ENCODE assay signal across 21 mouse cellular contexts in genomic region chr15:93420596-93420995, GRCm38 (mm10). TPM values are rescaled to one million over a fixed set of nuclear protein-coding genes. Genes with fewer than 3 reads are reported as not detected.
DNase-seq lines count a peak whose midpoint lies in the region; ATAC-seq and TF ChIP-seq lines count a peak whose summit lies in the region.
"Had no signal": no experiment of that assay in that cellular context is flagged by ENCODE, and none has a peak within 500 bp of the region (broad histone marks: within the 10 kb centered on the region; RNA-seq: fewer than 3 reads in every experiment).

No protein-coding gene starts in this region.

- H3K4me1 ChIP-seq in intestine, postnatal 0 days (replicated peaks; ENCODE audit: control insufficient read depth, insufficient read depth, low read length) = no peaks in the 10 kb centered on the region
- H3K4me1 ChIP-seq in intestine, embryonic 16.5 days (ENCODE audit: control insufficient read depth, insufficient read depth, low read length) = no peaks in the 10 kb centered on the region
- no peaks in the 10 kb centered on the region; the same call in 1 of the 2 replicates for H3K4me1 ChIP-seq in lung, adult 2 months (ENCODE audit: control insufficient read depth, insufficient read depth, low read length)
- H3K4me1 ChIP-seq in ES-Bruce4 (ENCODE audit: control insufficient read depth, insufficient read depth, low read length) = no peaks in the 10 kb centered on the region
- H3K4me1 ChIP-seq: forebrain, embryonic 12.5 days; heart, embryonic 15.5 days; hindbrain, embryonic 13.5 days; limb, embryonic 10.5 days; midbrain, embryonic 12.5 days; neural tube, embryonic 13.5 days had no signal

- TF ChIP-seq POLR2A in lung, adult 2 months (IDR thresholded peaks at IDR 0.05; ENCODE audit: borderline replicate concordance, extremely low read depth, low read depth, low read length) = no peak
- TF ChIP-seq POLR2A in ES-Bruce4 (IDR thresholded peaks at IDR 0.05; ENCODE audit: insufficient read depth, low read length) = no peak

- H3K27ac ChIP-seq in intestine, postnatal 0 days (ENCODE audit: low read depth, low read length) = no peak overlapping the region
- H3K27ac ChIP-seq in intestine, embryonic 16.5 days (ENCODE audit: low read length) = no peak overlapping the region
- H3K27ac ChIP-seq in ES-Bruce4 (ENCODE audit: insufficient read depth, low read length) = no peak overlapping the region
- H3K27ac ChIP-seq: forebrain, embryonic 12.5 days; heart, embryonic 15.5 days; hindbrain, embryonic 13.5 days; limb, embryonic 10.5 days; midbrain, embryonic 12.5 days; neural tube, embryonic 13.5 days had no signal

- H3K36me3 ChIP-seq in intestine, postnatal 0 days (ENCODE audit: control insufficient read depth, insufficient read depth) = peaks cover 6% of the 10 kb centered on the region; the same call in 1 of the 2 replicates
- peaks cover 9% of the 10 kb centered on the region; the same call in 1 of the 2 replicates for H3K36me3 ChIP-seq in intestine, embryonic 16.5 days (ENCODE audit: control insufficient read depth, insufficient read depth, low read length)
- peaks cover 2% of the 10 kb centered on the region for H3K36me3 ChIP-seq in ES-Bruce4 (ENCODE audit: control insufficient read depth, insufficient read depth, low read length, poor library complexity, severe bottlenecking)

- no peak overlapping the region for H3K9ac ChIP-seq in intestine, postnatal 0 days (ENCODE audit: low read depth, low read length)
- H3K9ac ChIP-seq in intestine, embryonic 16.5 days (ENCODE audit: low read depth, low read length) = no peak overlapping the region
- no peak overlapping the region for H3K9ac ChIP-seq in ES-Bruce4 (ENCODE audit: low read depth, poor library complexity, severe bottlenecking)
- H3K9ac ChIP-seq: forebrain, embryonic 12.5 days; heart, embryonic 15.5 days; hindbrain, embryonic 13.5 days; midbrain, embryonic 12.5 days; neural tube, embryonic 13.5 days had no signal

- H3K4me2 ChIP-seq in intestine, postnatal 0 days (replicated peaks; ENCODE audit: low read depth) = no peak overlapping the region
- no peak overlapping the region for H3K4me2 ChIP-seq in intestine, embryonic 16.5 days (ENCODE audit: low read depth, low read length)
- H3K4me2 ChIP-seq: forebrain, embryonic 12.5 days; heart, embryonic 15.5 days; hindbrain, embryonic 13.5 days; liver, embryonic 11.5 days; midbrain, embryonic 12.5 days; neural tube, embryonic 13.5 days had no signal

- no peaks in the 10 kb centered on the region for H3K27me3 ChIP-seq in intestine, postnatal 0 days (replicated peaks; ENCODE audit: control insufficient read depth, insufficient read depth, low read length)
- no peaks in the 10 kb centered on the region for H3K27me3 ChIP-seq in intestine, embryonic 16.5 days (replicated peaks; ENCODE audit: control insufficient read depth, insufficient read depth, low read length)
- no peaks in the 10 kb centered on the region for H3K27me3 ChIP-seq in ES-Bruce4 (ENCODE audit: control insufficient read depth, insufficient read depth, low read length, poor library complexity, severe bottlenecking)
- H3K27me3 ChIP-seq: CH12.LX; forebrain, embryonic 12.5 days; heart, embryonic 15.5 days; hindbrain, embryonic 13.5 days; midbrain, embryonic 12.5 days; neural tube, embryonic 13.5 days had no signal

- H3K4me3 ChIP-seq in intestine, postnatal 0 days (ENCODE audit: low read depth, low read length) = no peak overlapping the region
- no peak overlapping the region for H3K4me3 ChIP-seq in intestine, embryonic 16.5 days (ENCODE audit: low read length)
- H3K4me3 ChIP-seq in lung, adult 2 months (replicated peaks; ENCODE audit: extremely low read depth, low read depth, low read length) = no peak overlapping the region
- H3K4me3 ChIP-seq in ES-Bruce4 (ENCODE audit: low read depth, low read length) = no peak overlapping the region
- H3K4me3 ChIP-seq: forebrain, embryonic 12.5 days; heart, embryonic 15.5 days; hindbrain, embryonic 13.5 days; limb, embryonic 10.5 days; midbrain, embryonic 12.5 days; neural tube, embryonic 13.5 days had no signal

- H3K9me3 ChIP-seq in intestine, postnatal 0 days (ENCODE audit: control insufficient read depth) = no peaks in the 10 kb centered on the region
- no peaks in the 10 kb centered on the region for H3K9me3 ChIP-seq in intestine, embryonic 16.5 days (ENCODE audit: control insufficient read depth, low read length)
- no peaks in the 10 kb centered on the region for H3K9me3 ChIP-seq in ES-Bruce4 (replicated peaks; ENCODE audit: control insufficient read depth, insufficient read depth, low read length, poor library complexity, severe bottlenecking)
- H3K9me3 ChIP-seq: forebrain, embryonic 12.5 days; heart, embryonic 15.5 days; hindbrain, embryonic 13.5 days; limb, embryonic 10.5 days; midbrain, embryonic 12.5 days; neural tube, embryonic 13.5 days had no signal

- no peak for ATAC-seq in intestine, postnatal 0 days
- no peak for ATAC-seq in intestine, embryonic 16.5 days
- ATAC-seq: activated CD4-positive, CD25-positive, alpha-beta regulatory T cell, adult 4 months had no signal

- WGBS in intestine, postnatal 0 days = 80% methylated on average over 7 of the region's 7 CpGs
- 83% methylated on average over 7 of the region's 7 CpGs for WGBS in intestine, embryonic 16.5 days
- WGBS in lung, adult 2 months = 72% methylated on average over 7 of the region's 7 CpGs

- peak; percentile 31 to 39 for DNase-seq in cerebellum, postnatal 10 days
- no peak for DNase-seq in cerebellum, postnatal 4 days (ENCODE audit: low spot score in 2 of 2)
- DNase-seq in lung, adult 2 months = no peak
- DNase-seq in lung, postnatal 25 days (ENCODE audit: low spot score) = no peak
- DNase-seq in adipocyte (ENCODE audit: low spot score) = no peak
- DNase-seq: cerebellum, postnatal 25 days; gastrocnemius, postnatal 14 days; right cerebral cortex, postnatal 25 days; thymus, postnatal 36 days had no signal

- no peak for TF ChIP-seq EP300 in ES-Bruce4 (IDR thresholded peaks at IDR 0.05; ENCODE audit: insufficient read depth, low read depth, low read length)

- TF ChIP-seq CTCF in intestine, postnatal 0 days (IDR thresholded peaks at IDR 0.05; ENCODE audit: low read depth) = peak; percentile 33; the same call in 1 of the 2 replicates
- TF ChIP-seq CTCF in lung, adult 2 months (IDR thresholded peaks at IDR 0.05; ENCODE audit: insufficient read depth, low read length) = peak; percentile 16; the same call in 1 of the 2 replicates
- TF ChIP-seq CTCF in ES-Bruce4 (IDR thresholded peaks at IDR 0.05; ENCODE audit: low read depth, low read length) = peak; percentile 43

RNA-seq across cellular contexts. Expression of gene Pphln1, which starts 22.4 kb away (rescaled TPM):
- polyA plus RNA-seq in intestine, postnatal 0 days (2015; fragmentation: Nextera tagmentation; extraction: Ambion mirVana) = 17.7 and 18.1 TPM in 2 replicates
- 26.9 and 29.2 TPM in 2 replicates for polyA plus RNA-seq in intestine, embryonic 16.5 days (2015; fragmentation: Nextera tagmentation; extraction: Ambion mirVana)
- polyA plus RNA-seq in lung, adult 2 months (2012; rRNA removed) = 12.6 and 21.5 TPM in 2 replicates
- polyA plus RNA-seq in ES-Bruce4 (2011; ENCODE audit: insufficient read depth, insufficient read length, low read depth, missing spikeins) = 62.3 and 65.8 TPM in 2 replicates

RNA-seq across cellular contexts. Expression of gene Zcrb1, which starts 22.5 kb away (rescaled TPM):
- polyA plus RNA-seq in intestine, postnatal 0 days (2015; fragmentation: Nextera tagmentation; extraction: Ambion mirVana) = 99.5 and 102 TPM in 2 replicates
- 95.2 and 101 TPM in 2 replicates for polyA plus RNA-seq in intestine, embryonic 16.5 days (2015; fragmentation: Nextera tagmentation; extraction: Ambion mirVana)
- 30.4 and 31.6 TPM in 2 replicates for polyA plus RNA-seq in lung, adult 2 months (2012; rRNA removed)
- polyA plus RNA-seq in ES-Bruce4 (2011; ENCODE audit: insufficient read depth, insufficient read length, low read depth, missing spikeins) = 91.6 and 109 TPM in 2 replicates

Comparison
In these comparisons a context has a peak if more than half of its experiments do, and no peak if none do; other contexts are left out.
1. DNase-seq: peak in cerebellum, postnatal 10 days (2 of 2); none in cerebellum, postnatal 4 days (0 of 2), lung, adult 2 months (single experiment), lung, postnatal 25 days (single experiment) and adipocyte (single experiment).
2. Peak in every context shown above with its lines, with median percentiles within 50 percentile points of each other: CTCF ChIP-seq.